Mouse (Mus musculus) frontal cortex, postnatal 36 days (tissue): ENCODE measurements at regions not wholly inside any gene's neighbourhood (a gene's known extent, or its start where the extent isn't known, plus 50 kb on each side); places are given as distances from the start of the nearest gene placed in this dataset.

Source experiments
- DNase-seq, 2 experiments: peaks; one replicate each; pipeline ENCODE4 v3.0.0; 2022; ENCODE audit warnings: low spot score in 2 of 2

DNA sequence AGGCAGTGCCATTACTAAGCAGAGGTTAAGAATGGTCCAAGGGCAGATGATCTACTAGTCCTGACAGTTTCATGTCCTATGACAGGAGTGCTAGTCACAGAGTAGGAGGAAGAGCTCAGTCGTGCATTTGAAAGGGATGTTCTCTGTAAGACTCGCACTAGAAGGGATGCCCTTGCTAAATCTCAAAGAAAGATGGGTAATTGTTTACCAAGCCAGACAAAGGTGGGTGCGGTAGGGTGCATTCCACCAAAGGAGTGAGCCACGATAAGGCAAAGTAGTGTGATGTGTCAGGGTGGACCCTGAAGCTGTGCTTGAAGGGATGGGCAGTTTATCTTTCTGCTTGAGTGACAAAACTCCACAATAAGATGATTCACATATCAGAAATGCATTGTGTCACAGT lies 50.5 kb upstream of the Adgrf1 start:
- no peak for DNase-seq
